Mouse (Mus musculus) liver, adult 2 months (tissue): ENCODE measurements at regions not wholly inside any gene's neighbourhood (a gene's known extent, or its start where the extent isn't known, plus 50 kb on each side); places are given as distances from the start of the nearest gene placed in this dataset.
"Not testable (repeated sequence)": the region's sequence is repeated elsewhere in the genome, so short reads cannot be mapped to it uniquely, and the experiment has no call there.

Source experiments
- DNase-seq: peaks from one replicate; pipeline ENCODE4 v3.0.0-alpha.2; 2011; ENCODE audit warnings: low read depth, low spot score; ENCODE audit errors: extremely low read depth
- H3K27ac ChIP-seq: fragments of 200-500 bp; replicated peaks from 2 replicates; pipeline ENCODE4 v1.5.1; 2012; ENCODE audit warnings: low read depth, mild to moderate bottlenecking, control low read depth, inconsistent platforms, low read length; ENCODE audit not compliant: insufficient read depth
- H3K27me3 ChIP-seq: fragments of 200-500 bp; 2 replicates; pipeline ENCODE4 v1.6.1; 2012; ENCODE audit warnings: mild to moderate bottlenecking, moderate library complexity, low read length, inconsistent platforms; ENCODE audit not compliant: control insufficient read depth, insufficient read depth
- H3K36me3 ChIP-seq: fragments of 200-500 bp; 2 replicates; pipeline ENCODE4 v1.6.1; 2012; ENCODE audit warnings: low read length, inconsistent platforms; ENCODE audit not compliant: control insufficient read depth, insufficient read depth
- H3K4me1 ChIP-seq: fragments of 200-500 bp; 2 replicates; pipeline ENCODE4 v1.6.1; 2011; ENCODE audit warnings: low read length; ENCODE audit not compliant: control insufficient read depth, insufficient read depth
- H3K4me3 ChIP-seq: fragments of 200-500 bp; 2 replicates; pipeline ENCODE4 v1.5.1; 2011; ENCODE audit warnings: low read depth, mild to moderate bottlenecking, control low read depth, low read length, moderate library complexity; ENCODE audit not compliant: insufficient read depth
- H3K79me2 ChIP-seq: fragments of 200-500 bp; 2 replicates; pipeline ENCODE4 v1.6.1; 2012; ENCODE audit warnings: inconsistent platforms, mild to moderate bottlenecking, low read length, moderate library complexity; ENCODE audit not compliant: control insufficient read depth, insufficient read depth
- H3K9ac ChIP-seq: fragments of 200-500 bp; 2 replicates; pipeline ENCODE4 v1.6.1; 2012; ENCODE audit warnings: low read depth, mild to moderate bottlenecking, control low read depth, inconsistent platforms, low read length
- CTCF ChIP-seq: fragments of 200-500 bp; IDR thresholded peaks from 2 replicates; pipeline ENCODE4 v1.5.1; 2011; ENCODE audit warnings: low read depth, low read length, control low read depth
- POLR2A ChIP-seq: fragments of 200-500 bp; IDR thresholded peaks from 2 replicates; pipeline ENCODE4 v1.6.1; 2011; ENCODE audit warnings: low read length, control low read depth; ENCODE audit not compliant: insufficient read depth; ENCODE audit errors: extremely low read depth
- WGBS: fragments of 180-500 bp; shearing (Covaris S2); methylation state at CpG from one replicate; pipeline ENCODE4 v1.1.7; 2018; 5-methylcytosine and 5-hydroxymethylcytosine counted together

DNA sequence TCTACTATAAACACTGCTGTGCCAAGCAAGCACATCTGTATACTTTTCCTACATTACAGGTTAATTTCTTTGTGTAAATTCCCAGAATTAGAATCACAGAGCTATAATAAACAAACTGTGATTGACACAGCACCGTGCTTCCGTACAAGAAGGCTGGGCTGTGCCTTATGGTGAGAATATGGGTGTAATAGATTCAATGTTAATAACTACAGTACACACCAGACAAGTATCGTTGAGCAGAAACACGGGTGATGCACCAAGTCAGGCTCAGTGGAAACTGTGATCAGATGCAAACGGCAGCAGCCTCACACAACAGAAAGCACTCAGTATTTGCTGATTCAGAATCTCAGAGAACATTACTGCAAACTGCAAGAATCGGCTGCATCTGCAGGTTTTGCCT, 86.5 kb upstream of the Cep85l start:
- Histone ChIP-seq H3K4me3 (no peak overlapping the region), H3K36me3 (no peaks in the 10 kb centered on the region), H3K27me3 (no peaks in the 10 kb centered on the region), H3K27ac (no peak overlapping the region), H3K4me1 (peaks cover 1% of the 10 kb centered on the region; the same call in 1 of the 2 replicates), H3K79me2 (no peaks in the 10 kb centered on the region), H3K9ac (no peak overlapping the region)
- WGBS: 78% methylated on average over 6 of the region's 6 CpGs
- no peak for TF ChIP-seq CTCF
- TF ChIP-seq POLR2A: no peak
- DNase-seq: no peak

DNA sequence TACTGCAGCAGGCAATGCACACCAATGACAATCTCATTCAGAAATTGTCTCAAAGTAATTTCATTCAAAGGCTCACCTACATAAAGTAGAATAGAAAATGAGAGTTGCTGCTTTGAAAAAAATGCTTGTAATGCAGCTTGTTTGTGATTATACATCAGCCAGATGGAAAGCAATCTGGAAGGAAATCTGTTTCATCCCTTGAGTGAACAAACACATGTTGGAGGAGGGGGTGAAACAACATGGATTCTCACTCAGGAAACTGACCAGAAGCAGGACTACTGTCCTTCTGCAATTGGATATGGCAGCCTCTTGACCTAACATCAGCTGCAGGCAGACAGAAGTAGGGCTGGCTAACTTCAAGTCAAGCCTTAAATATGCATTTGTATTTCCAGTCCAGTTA, 84.8 kb upstream of the Cep85l start:
- H3K79me2 ChIP-seq: no peaks in the 10 kb centered on the region
- peaks cover 3% of the 10 kb centered on the region; the same call in 1 of the 2 replicates for H3K4me1 ChIP-seq
- no peaks in the 10 kb centered on the region for H3K27me3 ChIP-seq
- no peak overlapping the region for H3K4me3 ChIP-seq
- no peak overlapping the region for H3K9ac ChIP-seq
- no peak for TF ChIP-seq CTCF
- no peak for TF ChIP-seq POLR2A
- no peak for DNase-seq
- H3K27ac ChIP-seq: no peak overlapping the region
- no peaks in the 10 kb centered on the region for H3K36me3 ChIP-seq

DNA sequence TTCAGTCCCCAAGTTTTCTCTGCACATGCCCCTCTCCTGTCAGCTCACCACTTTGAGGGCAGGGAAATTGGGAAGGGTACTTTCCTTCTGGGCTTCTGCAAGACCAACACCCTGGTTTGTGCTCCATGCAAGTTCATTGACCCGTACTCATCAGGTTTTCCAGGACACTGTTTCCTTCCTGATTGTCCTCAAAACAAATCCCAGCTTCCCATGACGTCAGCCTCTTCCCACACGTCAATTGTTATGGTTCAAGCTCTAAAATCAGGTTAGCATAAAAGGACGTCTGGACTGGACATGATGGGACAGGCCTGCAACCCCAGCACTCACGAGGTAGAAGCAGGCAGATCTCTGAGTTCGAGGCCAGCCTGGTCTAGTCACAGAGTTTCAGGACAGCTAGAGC, 84.3 kb upstream of the Cep85l start:
- no peak overlapping the region for H3K9ac ChIP-seq
- H3K4me3 ChIP-seq: no peak overlapping the region
- no peaks in the 10 kb centered on the region for H3K36me3 ChIP-seq
- H3K4me1 ChIP-seq: peaks cover 3% of the 10 kb centered on the region; the same call in 1 of the 2 replicates
- TF ChIP-seq CTCF (no peak), POLR2A (no peak)
- no peak for DNase-seq
- H3K79me2 ChIP-seq: no peaks in the 10 kb centered on the region
- no peaks in the 10 kb centered on the region for H3K27me3 ChIP-seq
- 78% methylated on average over 6 of the region's 6 CpGs for WGBS
- H3K27ac ChIP-seq: no peak overlapping the region

DNA sequence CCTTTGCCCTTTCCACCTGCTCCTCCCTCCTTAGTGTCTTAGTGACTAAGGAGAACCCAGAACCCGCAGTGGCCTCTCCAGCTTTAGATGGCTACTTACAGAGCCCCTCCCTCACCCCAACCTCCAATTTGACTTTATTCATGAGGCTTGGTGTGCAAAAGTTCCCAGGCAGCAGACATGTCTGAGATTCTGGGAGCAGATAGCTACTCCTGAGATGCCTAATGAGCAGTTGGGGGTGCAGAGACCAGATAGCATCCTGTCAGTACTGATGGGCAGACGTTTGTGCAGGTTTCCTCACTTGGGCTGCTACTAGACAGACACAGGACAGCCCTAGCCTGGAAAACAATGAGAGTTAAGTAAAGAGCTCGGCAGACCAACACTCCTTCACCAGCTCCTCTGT, 83.7 kb upstream of the Cep85l start:
- DNase-seq: no peak
- Histone ChIP-seq H3K27ac (no peak overlapping the region), H3K9ac (no peak overlapping the region), H3K79me2 (no peaks in the 10 kb centered on the region), H3K27me3 (no peaks in the 10 kb centered on the region), H3K4me3 (no peak overlapping the region), H3K4me1 (peaks cover 3% of the 10 kb centered on the region; the same call in 1 of the 2 replicates), H3K36me3 (no peaks in the 10 kb centered on the region)
- TF ChIP-seq CTCF: no peak
- WGBS: 64% methylated on average over 3 of the region's 3 CpGs

DNA sequence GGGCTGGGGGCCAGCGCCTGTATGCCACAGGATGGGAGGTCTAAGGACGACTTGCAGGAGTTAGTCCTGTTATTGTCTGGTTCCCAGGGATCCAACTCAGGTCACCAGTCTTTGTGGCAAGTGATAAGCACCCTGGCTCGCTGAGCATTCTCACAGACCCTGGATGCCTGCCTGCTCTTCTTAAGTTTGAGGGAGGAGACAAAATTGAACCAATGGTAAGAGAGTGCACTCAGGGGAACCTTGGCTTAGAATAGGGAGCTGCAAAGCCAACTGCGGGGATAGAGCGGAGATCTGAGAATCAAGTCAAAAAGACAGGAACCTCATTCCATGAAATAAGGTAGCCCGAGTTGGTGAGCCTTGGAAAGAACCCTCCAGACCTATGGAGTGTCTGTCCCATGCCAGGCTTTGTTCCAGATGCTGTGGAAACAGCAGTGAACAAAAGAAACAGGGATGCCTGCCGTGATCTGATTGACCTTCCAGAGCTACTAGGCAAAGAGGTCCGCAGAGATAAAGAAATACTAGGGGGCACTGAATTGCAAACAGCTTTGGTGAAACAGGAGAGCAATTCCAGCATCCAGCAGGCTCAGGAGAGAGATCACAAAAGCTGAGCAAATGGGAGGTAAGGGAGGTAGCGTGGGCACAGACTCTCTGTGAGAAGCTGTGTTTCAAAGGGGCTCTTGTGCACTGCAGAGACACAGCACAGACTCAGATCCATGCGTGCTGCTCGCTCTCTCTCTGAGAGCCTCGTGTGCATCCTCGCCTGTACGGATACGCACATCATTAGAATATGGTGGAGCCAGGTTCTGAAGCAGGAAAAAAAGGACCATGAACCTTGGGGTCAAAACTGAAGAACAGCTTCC, 82.9 kb upstream of the Cep85l start:
- TF ChIP-seq CTCF (no peak), POLR2A (no peak)

DNA sequence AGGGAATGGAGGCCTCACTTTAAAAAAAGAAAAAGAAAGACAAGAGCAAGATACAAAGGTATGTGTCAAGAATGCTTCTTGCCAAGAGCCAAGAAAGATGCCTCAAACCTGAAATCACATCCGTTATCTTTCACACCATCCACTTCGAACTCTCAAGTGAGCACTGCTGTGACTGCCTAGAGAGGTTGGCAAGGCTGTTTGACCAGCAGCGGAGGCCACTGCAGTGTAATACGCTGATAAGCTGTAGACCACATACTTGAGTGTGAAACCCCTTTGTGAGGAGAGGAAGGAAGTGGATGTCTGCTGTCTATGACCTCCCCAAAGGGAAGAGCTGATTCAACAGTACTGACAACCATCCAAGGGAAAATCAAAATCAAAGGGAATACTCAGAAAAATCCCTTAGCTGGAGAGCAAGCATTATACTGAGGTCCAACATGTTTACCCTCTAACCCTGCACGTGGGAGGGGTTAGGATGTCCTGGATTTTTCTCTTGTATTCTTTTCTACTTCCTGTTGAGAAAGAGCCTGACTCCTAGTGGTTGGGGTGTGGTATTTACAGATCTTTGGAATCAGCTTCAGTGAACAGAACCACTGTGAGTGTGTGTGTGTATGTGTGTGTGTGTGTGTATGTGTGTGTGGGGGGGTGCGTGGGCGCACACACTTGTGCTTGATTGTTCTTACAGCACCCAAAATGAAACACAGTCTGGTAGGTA, 81.5 kb upstream of the Cep85l start:
- peak; percentile 70 for DNase-seq
- no peak overlapping the region for H3K9ac ChIP-seq
- peaks cover 3% of the 10 kb centered on the region; the same call in 1 of the 2 replicates for H3K4me1 ChIP-seq
- no peak overlapping the region for H3K27ac ChIP-seq
- no peak overlapping the region for H3K4me3 ChIP-seq
- no peaks in the 10 kb centered on the region for H3K36me3 ChIP-seq
- H3K79me2 ChIP-seq: no peaks in the 10 kb centered on the region
- TF ChIP-seq CTCF: no peak; the same call in 1 of the 2 replicates
- H3K27me3 ChIP-seq: no peaks in the 10 kb centered on the region
- WGBS: 63% methylated on average over 7 of the region's 7 CpGs

More for the DNA sequence above, 82.9 kb upstream of the Cep85l start:
- 66% methylated on average over 15 of the region's 15 CpGs for WGBS
- Histone ChIP-seq H3K4me3 (no peak overlapping the region), H3K4me1 (peaks cover 3% of the 10 kb centered on the region; the same call in 1 of the 2 replicates), H3K27ac (no peak overlapping the region), H3K9ac (no peak overlapping the region), H3K36me3 (no peaks in the 10 kb centered on the region), H3K79me2 (no peaks in the 10 kb centered on the region), H3K27me3 (no peaks in the 10 kb centered on the region)
- DNase-seq: peak; percentile 17

DNA sequence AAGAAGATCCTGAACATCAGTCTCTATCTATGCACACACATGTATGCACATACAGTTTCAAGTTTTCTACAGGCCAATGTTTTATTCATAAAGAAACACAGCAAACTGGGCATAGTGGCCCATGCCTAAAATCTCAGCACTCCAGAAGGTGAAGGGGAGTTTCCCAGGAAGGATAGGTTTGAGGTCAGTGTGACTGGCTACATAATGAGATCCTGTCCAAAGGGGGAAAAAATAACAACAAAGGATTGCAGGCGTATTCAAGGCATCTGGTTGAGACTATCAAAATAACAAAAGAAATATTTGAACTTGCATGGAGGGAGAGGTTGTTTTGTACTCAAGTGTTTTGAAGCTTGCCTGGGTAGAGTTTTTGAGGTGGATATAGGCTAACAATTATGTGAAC, 80.0 kb upstream of the Cep85l start:
- H3K36me3 ChIP-seq, H3K4me1 ChIP-seq, H3K27ac ChIP-seq, H3K27me3 ChIP-seq, H3K9ac ChIP-seq, DNase-seq, H3K4me3 ChIP-seq, H3K79me2 ChIP-seq: not testable (repeated sequence)
- 76% methylated on average over 1 of the region's 1 CpGs for WGBS
